Mouse (Mus musculus) spleen, adult 2 months (tissue): ENCODE measurements around the gene Dhx40.
"Not testable (repeated sequence)": the region's sequence is repeated elsewhere in the genome, so short reads cannot be mapped to it uniquely, and the experiment has no call there.

Source experiments
- CTCF ChIP-seq: fragments of 200-500 bp; IDR thresholded peaks from 2 replicates; pipeline ENCODE4 v1.5.1; 2011; ENCODE audit warnings: mild to moderate bottlenecking, inconsistent platforms; ENCODE audit not compliant: insufficient read depth, insufficient read length, insufficient replicate concordance; ENCODE audit errors: extremely low read depth
- POLR2A ChIP-seq: fragments of 200-500 bp; IDR thresholded peaks from 2 replicates; pipeline ENCODE4 v1.6.1; 2011; ENCODE audit warnings: low read depth, low read length, inconsistent platforms

DNA sequence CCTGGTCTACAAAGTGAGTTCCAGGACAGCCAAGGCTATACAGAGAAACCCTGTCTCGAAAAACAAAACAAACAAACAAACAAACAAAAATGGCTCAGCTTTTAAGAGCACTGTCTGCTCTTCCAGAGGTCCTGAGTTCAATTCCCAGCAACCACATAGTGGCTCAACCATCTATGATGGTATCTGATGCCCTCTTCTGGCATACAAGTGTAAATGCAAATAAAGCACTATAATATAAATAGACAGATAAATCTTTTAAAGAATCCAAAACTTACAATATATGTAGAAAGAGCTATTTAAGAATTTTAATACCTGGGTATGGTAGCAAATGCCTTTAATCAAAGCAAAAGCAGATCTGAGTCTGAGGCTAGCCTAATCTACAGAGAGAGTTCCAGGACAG, 69.2 kb downstream of the Dhx40 start:
- not testable (repeated sequence) for TF ChIP-seq POLR2A, CTCF
